Mouse (Mus musculus): ENCODE results near the gene Hus1b. TPM values are rescaled to one million over a fixed set of nuclear protein-coding genes. Genes with fewer than 3 reads are reported as not detected.

Gene Hus1b
- total and polyA plus RNA-seq, 3 experiments, result 0.08 to 0.19 TPM; not detected in 1

DNA sequence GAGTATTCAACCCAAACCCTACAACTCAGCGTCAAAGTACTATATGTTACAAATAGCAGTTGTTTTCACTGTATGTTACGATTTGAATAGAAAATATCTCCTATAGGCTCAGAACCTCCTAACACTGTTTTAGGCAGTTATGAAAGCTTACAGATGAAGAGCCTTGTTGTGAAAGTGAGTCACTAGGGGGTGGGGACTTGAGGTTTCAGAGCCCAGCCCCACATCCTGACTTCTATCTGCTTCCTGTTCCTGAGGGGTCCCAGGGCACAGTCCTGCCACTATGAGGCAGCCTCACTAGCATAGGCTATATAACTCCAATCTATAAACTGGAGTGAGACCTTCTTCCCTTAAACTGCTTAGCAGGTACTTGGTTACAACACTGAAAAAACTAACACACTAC, 24.5 kb upstream of the Hus1b start (continued):
- TF ChIP-seq E2F4 (IDR thresholded peaks at IDR 0.05; ENCODE audit: borderline replicate concordance, low read depth, low read length), result no peak

DNA sequence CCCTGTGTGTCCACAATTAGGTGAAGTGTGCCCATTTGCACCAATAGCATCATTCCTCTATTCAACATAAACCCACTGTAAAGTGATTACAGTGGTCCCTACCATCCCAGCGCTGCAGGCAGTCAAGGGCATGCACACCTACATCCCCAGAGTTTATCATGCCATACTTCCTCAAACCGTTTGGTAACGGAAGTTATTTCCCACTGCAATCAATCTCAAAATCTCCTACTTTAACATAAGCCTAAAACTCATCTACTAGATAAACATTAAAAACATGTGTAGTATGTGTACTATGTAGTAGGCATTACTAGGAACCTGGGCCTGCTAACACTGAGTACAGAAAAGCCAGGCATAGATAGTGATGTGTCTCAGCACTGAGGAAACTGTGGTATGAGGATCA, 23.5 kb upstream of the Hus1b start:
- Histone ChIP-seq H3K27ac (ENCODE audit: control insufficient read depth, low read depth, low read length) (peak overlapping the region; percentile 61), H3K9me3 (replicated peaks; ENCODE audit: insufficient read depth, low read length) (no peaks in the 10 kb centered on the region), H3K9ac (ENCODE audit: control insufficient read depth, low read depth, low read length, poor library complexity, severe bottlenecking) (no peak overlapping the region; the same call in 1 of the 2 replicates), H3K4me1 (ENCODE audit: control insufficient read depth in 1 of 2, insufficient read depth in 2 of 2, low read length in 2 of 2) (peaks cover 10 to 19% of the 10 kb centered on the region in 2 experiments), H3K36me3 (ENCODE audit: control insufficient read depth in 1 of 2, insufficient read depth in 2 of 2, low read length in 2 of 2) (peaks cover 0 to 25% of the 10 kb centered on the region in 2 experiments; a peak in 2 of 4 replicates), H3K79me2 (ENCODE audit: control insufficient read depth, insufficient read depth, low read length, poor library complexity) (peaks cover 32% of the 10 kb centered on the region), H3K27me3 (ENCODE audit: control insufficient read depth in 1 of 2, insufficient read depth in 2 of 2, low read length in 2 of 2) (no peaks in the 10 kb centered on the region), H3K4me3 (ENCODE audit: control insufficient read depth in 1 of 2, insufficient read depth in 1 of 2, low read depth in 2 of 2, low read length in 2 of 2) (no peak overlapping the region)
- peak; percentile 63 for DNase-seq (ENCODE audit: low read depth, low spot score)
- TF ChIP-seq ETS1 (IDR thresholded peaks at IDR 0.05; ENCODE audit: low read depth, low read length) (0 out of 2 replicates have a peak, but pooled peaks have one; percentile 51), SIN3A (IDR thresholded peaks at IDR 0.05; ENCODE audit: low read length) (0 out of 2 replicates have a peak, but pooled peaks have one; percentile 54), ELF1 (IDR thresholded peaks at IDR 0.05; ENCODE audit: low read depth, low read length) (no peak), GABPA (IDR thresholded peaks at IDR 0.05; ENCODE audit: low read depth, low read length) (no peak), MAX (IDR thresholded peaks at IDR 0.05; ENCODE audit: low read length) (no peak), USF1 (IDR thresholded peaks at IDR 0.05; ENCODE audit: low read depth, low read length) (no peak), EP300 (IDR thresholded peaks at IDR 0.05; ENCODE audit: low read depth in 1 of 2, low read length in 2 of 2) (peak; percentile 69 to 77), UBTF (IDR thresholded peaks at IDR 0.05; ENCODE audit: borderline replicate concordance, insufficient read depth, low read depth, low read length) (no peak), GATA1 (IDR thresholded peaks at IDR 0.05; ENCODE audit: low read depth, low read length) (peak; percentile 61), TCF12 (IDR thresholded peaks at IDR 0.05; ENCODE audit: low read depth, low read length) (no peak), E2F4 (IDR thresholded peaks at IDR 0.05; ENCODE audit: borderline replicate concordance, low read depth, low read length) (no peak), RCOR1 (IDR thresholded peaks at IDR 0.05; ENCODE audit: low read depth, low read length) (no peak), TBP (IDR thresholded peaks at IDR 0.05; ENCODE audit: low read depth, low read length) (no peak), MYB (IDR thresholded peaks at IDR 0.05; ENCODE audit: low read depth, low read length) (0 out of 2 replicates have a peak, but pooled peaks have one; percentile 43)

GRCm38 (mm10) chr13:30968311-30968710, 20.8 kb upstream of the Hus1b start:
- peaks cover 38% of the 10 kb centered on the region for H3K79me2 ChIP-seq (ENCODE audit: control insufficient read depth, insufficient read depth, low read length, poor library complexity)
- no peaks in the 10 kb centered on the region for H3K9me3 ChIP-seq (replicated peaks; ENCODE audit: insufficient read depth, low read length)
- TF ChIP-seq ELF1 (IDR thresholded peaks at IDR 0.05; ENCODE audit: low read depth, low read length) (no peak), CTCF (IDR thresholded peaks at IDR 0.05 in 2 of 3, conservative IDR thresholded peaks at IDR 0.05 in 1 of 3; ENCODE audit: control insufficient read depth in 1 of 3, insufficient read depth in 1 of 3, low read depth in 2 of 3, low read length in 3 of 3, poor library complexity in 1 of 3, severe bottlenecking in 1 of 3) (no peak), ZMIZ1 (IDR thresholded peaks at IDR 0.05; ENCODE audit: low read depth, low read length) (no peak), GABPA (IDR thresholded peaks at IDR 0.05; ENCODE audit: low read depth, low read length) (no peak), MXI1 (IDR thresholded peaks at IDR 0.05; ENCODE audit: low read depth, low read length) (no peak), TBP (IDR thresholded peaks at IDR 0.05; ENCODE audit: low read depth, low read length) (no peak), TAL1 (IDR thresholded peaks at IDR 0.05; ENCODE audit: low read length) (no peak)
- DNase-seq (ENCODE audit: low read depth, low spot score), result no peak
- H3K27ac ChIP-seq (ENCODE audit: control insufficient read depth, low read depth, low read length), result no peak overlapping the region
- peaks cover 0 to 25% of the 10 kb centered on the region in 2 experiments; a peak in 2 of 4 replicates for H3K36me3 ChIP-seq (ENCODE audit: control insufficient read depth in 1 of 2, insufficient read depth in 2 of 2, low read length in 2 of 2)
- H3K4me1 ChIP-seq (ENCODE audit: control insufficient read depth in 1 of 2, insufficient read depth in 2 of 2, low read length in 2 of 2), result peaks cover 10 to 16% of the 10 kb centered on the region in 2 experiments
- H3K4me3 ChIP-seq (ENCODE audit: control insufficient read depth in 1 of 2, insufficient read depth in 1 of 2, low read depth in 2 of 2, low read length in 2 of 2), result no peak overlapping the region
- no peaks in the 10 kb centered on the region for H3K27me3 ChIP-seq (ENCODE audit: control insufficient read depth in 1 of 2, insufficient read depth in 2 of 2, low read length in 2 of 2)
- no peak overlapping the region for H3K9ac ChIP-seq (ENCODE audit: control insufficient read depth, low read depth, low read length, poor library complexity, severe bottlenecking)

Data from MEL (cell line).